Mouse (Mus musculus) intestine, embryonic 16.5 days (tissue): ENCODE measurements around the gene Camk2d. TPM values are rescaled to one million over a fixed set of nuclear protein-coding genes. Genes with fewer than 3 reads are reported as not detected.

ENCODE experiments used
- ATAC-seq: fragments of 200-750 bp; cut with Nextera tagmentation; 2 replicates; pipeline ENCODE4 v1.8.0; 2017; ENCODE audit warnings: moderate TSS enrichment, moderate library complexity
- H3K27ac ChIP-seq: fragments of 300-500 bp; sonication (generic); 2 replicates; pipeline ENCODE4 v1.5.1; 2014; ENCODE audit warnings: mild to moderate bottlenecking, low read length
- H3K27me3 ChIP-seq: fragments of 300-500 bp; sonication (generic); replicated peaks from 2 replicates; pipeline ENCODE4 v1.6.1; 2014; ENCODE audit warnings: low read length, control low read depth, mixed read lengths; ENCODE audit not compliant: control insufficient read depth, insufficient read depth
- H3K36me3 ChIP-seq: fragments of 300-500 bp; sonication (generic); 2 replicates; pipeline ENCODE4 v1.6.1; 2014; ENCODE audit warnings: low read length, control low read depth; ENCODE audit not compliant: control insufficient read depth, insufficient read depth
- H3K4me1 ChIP-seq: fragments of 300-500 bp; sonication (generic); 2 replicates; pipeline ENCODE4 v1.6.1; 2014; ENCODE audit warnings: low read length, control low read depth, mixed read lengths; ENCODE audit not compliant: control insufficient read depth, insufficient read depth
- H3K4me2 ChIP-seq: fragments of 300-500 bp; sonication (generic); 2 replicates; pipeline ENCODE4 v1.6.1; 2014; ENCODE audit warnings: low read depth, low read length, control low read depth
- H3K4me3 ChIP-seq: fragments of 300-500 bp; sonication (generic); 2 replicates; pipeline ENCODE4 v1.5.1; 2014; ENCODE audit warnings: mild to moderate bottlenecking, low read length
- H3K9ac ChIP-seq: fragments of 300-500 bp; sonication (generic); 2 replicates; pipeline ENCODE4 v1.6.1; 2014; ENCODE audit warnings: low read depth, low read length
- H3K9me3 ChIP-seq: fragments of 300-500 bp; sonication (generic); 2 replicates; pipeline ENCODE4 v1.6.1; 2016; ENCODE audit warnings: low read length, control low read depth; ENCODE audit not compliant: control insufficient read depth
- WGBS: fragments of 180-500 bp; shearing (Covaris S2); extraction: QIAGEN DNeasy Blood & Tissue Kit; methylation state at CpG from one replicate; pipeline ENCODE4 v1.1.7; 2014; 5-methylcytosine and 5-hydroxymethylcytosine counted together
- polyA plus RNA-seq: library from polyadenylated mRNA; unstranded; fragments of >200 nt; fragmentation: Nextera tagmentation; extraction: Ambion mirVana; gene quantifications from 2 replicates; pipeline ENCODE4 v1.2.1, GENCODE M21; 2015

Gene Camk2d
- polyA plus RNA-seq, 1 experiment from 2014 or later: 37.6 TPM

DNA sequence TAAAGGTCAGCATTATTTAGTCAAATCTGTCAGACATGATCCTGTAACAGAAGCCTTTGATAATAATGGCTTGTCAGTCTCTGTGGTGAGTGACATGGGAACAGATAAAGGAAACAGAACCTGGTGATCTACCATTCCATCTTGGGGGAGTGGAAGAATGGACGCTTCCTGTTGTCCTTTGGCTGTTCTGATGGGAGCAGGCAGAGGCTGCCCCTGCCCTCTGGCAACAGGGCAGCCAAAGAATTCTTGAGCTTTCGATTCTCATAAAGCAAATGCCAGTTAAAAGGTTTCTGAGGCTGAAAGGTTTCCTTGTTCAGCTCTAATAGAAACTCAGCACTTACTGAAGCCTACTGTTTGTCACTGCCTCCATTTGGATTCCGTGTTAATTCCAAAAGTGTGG lies 60.1 kb downstream of the Camk2d start:
- 67% methylated on average over 3 of the region's 3 CpGs for WGBS

DNA sequence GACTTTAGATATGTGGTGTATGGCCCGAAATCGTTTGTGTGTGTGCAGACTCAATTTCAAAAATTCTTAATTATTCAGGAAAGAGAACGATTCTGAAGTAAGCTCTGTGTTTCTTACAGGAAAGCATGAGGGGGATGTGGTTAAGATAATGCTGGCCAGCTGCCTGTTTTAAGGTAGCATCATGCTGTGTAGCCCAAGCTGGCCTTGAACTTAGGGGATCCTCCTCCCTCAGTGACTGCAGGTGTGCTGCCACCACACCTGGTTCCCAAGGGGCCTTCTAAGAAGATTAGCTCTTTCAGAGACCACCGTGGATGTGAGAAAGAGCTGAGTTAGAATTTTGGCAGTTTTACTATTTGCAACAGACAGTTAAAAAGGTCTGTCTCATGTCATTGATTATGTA lies 61.8 kb downstream of the Camk2d start:
- no peaks in the 10 kb centered on the region for H3K36me3 ChIP-seq
- H3K27ac ChIP-seq: no peak overlapping the region
- H3K9ac ChIP-seq: no peak overlapping the region
- ATAC-seq: no peak
- no peaks in the 10 kb centered on the region for H3K9me3 ChIP-seq
- WGBS: 59% methylated on average over 4 of the region's 4 CpGs
- H3K4me2 ChIP-seq: no peak overlapping the region
- H3K4me3 ChIP-seq: no peak overlapping the region
- peaks cover 11% of the 10 kb centered on the region for H3K4me1 ChIP-seq
- H3K27me3 ChIP-seq: no peaks in the 10 kb centered on the region

More for the DNA sequence above, 60.1 kb downstream of the Camk2d start:
- Histone ChIP-seq H3K36me3 (no peaks in the 10 kb centered on the region), H3K27ac (no peak overlapping the region), H3K27me3 (no peaks in the 10 kb centered on the region), H3K9ac (no peak overlapping the region), H3K4me2 (no peak overlapping the region), H3K4me3 (no peak overlapping the region), H3K9me3 (no peaks in the 10 kb centered on the region), H3K4me1 (peaks cover 11% of the 10 kb centered on the region)
- no peak for ATAC-seq

DNA sequence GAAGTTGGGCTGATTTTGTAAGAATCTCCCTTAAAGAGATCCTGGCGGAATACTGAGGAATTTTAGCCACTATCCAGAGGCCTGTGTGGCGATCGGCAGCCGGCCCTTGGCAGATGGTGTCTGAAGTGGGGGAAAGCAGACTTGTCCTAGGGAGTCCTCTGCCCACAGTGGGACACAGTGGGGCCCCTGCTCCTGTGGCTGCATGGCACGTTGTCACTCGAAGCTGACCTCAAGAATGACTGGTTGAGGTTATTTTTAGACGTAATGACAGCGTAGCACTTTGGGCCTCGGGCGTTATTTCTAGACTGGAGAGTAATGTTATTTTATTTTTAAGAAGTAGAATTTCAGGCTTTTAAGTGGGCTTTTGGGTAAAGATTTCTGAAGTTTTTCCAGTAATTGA lies 62.7 kb downstream of the Camk2d start:
- Histone ChIP-seq H3K27me3 (no peaks in the 10 kb centered on the region), H3K4me2 (no peak overlapping the region), H3K9me3 (no peaks in the 10 kb centered on the region), H3K4me3 (no peak overlapping the region), H3K36me3 (no peaks in the 10 kb centered on the region), H3K4me1 (peaks cover 11% of the 10 kb centered on the region), H3K9ac (no peak overlapping the region), H3K27ac (no peak overlapping the region)
- ATAC-seq: no peak
- 67% methylated on average over 10 of the region's 10 CpGs for WGBS

DNA sequence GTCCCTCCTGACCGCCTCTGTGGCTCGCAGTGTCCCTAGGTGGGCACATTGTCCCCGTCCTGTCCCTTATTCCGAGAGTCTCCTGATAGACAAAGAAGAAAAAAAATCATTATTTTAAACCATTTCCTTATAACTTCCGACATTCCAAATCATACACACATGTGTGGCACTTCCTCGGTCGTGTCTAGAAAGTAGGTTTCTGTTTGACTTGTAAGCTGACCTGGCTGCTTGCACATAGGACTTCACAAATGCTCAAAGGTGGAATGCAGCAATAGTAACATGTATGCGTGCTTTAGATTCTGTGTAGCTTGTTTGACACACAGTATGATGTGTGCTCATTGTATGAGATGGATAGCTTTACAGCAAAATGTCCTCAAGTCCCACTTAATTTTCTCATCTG lies 63.1 kb downstream of the Camk2d start:
- Histone ChIP-seq H3K27ac (no peak overlapping the region), H3K4me1 (peaks cover 11% of the 10 kb centered on the region), H3K9ac (no peak overlapping the region), H3K4me3 (no peak overlapping the region), H3K4me2 (no peak overlapping the region), H3K9me3 (no peaks in the 10 kb centered on the region), H3K27me3 (no peaks in the 10 kb centered on the region), H3K36me3 (no peaks in the 10 kb centered on the region)
- ATAC-seq: no peak
- WGBS: 82% methylated on average over 8 of the region's 8 CpGs

DNA sequence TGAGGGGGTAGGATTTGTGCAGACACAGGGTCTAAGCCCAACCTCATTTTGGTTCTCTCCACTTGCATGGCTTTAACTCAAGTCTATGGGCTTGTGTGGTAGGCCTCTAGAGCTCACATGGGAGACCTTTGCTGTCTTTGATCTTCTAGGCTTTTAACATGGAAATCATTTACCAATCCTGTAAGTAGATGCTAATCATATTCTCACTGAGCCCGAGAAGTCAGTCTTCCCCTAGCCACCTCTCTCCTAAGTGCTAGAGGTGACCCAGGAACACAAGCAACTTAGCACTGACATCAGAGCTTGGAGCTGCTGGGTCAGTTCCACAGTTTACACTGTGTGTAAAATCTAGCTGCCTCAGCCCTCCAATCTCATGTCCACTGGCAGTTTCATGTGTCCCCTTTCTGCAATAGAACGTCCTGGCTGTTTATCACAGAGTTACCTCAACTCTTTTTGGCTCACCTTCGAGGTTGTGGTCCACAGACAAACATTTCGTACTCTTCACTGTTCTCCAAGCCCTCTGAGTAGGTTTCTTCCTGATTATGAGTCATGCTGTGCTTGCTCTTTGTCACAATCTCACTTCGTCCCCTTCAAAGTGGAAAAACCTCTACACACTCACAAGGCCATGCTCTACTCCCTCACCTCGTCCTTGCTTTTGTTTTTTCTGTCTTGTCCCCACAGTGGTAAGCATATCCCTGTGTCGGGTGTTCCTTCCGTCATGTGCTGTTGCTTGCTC lies 63.9 kb downstream of the Camk2d start:
- peak; percentile 43; the same call in 1 of the 2 replicates for ATAC-seq
- no peaks in the 10 kb centered on the region for H3K27me3 ChIP-seq
- no peaks in the 10 kb centered on the region for H3K9me3 ChIP-seq
- no peaks in the 10 kb centered on the region for H3K36me3 ChIP-seq
- H3K27ac ChIP-seq: 0 out of 2 replicates have a peak overlapping the region, but pooled peaks have one; percentile 14
- WGBS: 84% methylated on average over 8 of the region's 8 CpGs
- no peak overlapping the region for H3K4me3 ChIP-seq
- peaks cover 11% of the 10 kb centered on the region for H3K4me1 ChIP-seq
- H3K9ac ChIP-seq: no peak overlapping the region
- H3K4me2 ChIP-seq: no peak overlapping the region

DNA sequence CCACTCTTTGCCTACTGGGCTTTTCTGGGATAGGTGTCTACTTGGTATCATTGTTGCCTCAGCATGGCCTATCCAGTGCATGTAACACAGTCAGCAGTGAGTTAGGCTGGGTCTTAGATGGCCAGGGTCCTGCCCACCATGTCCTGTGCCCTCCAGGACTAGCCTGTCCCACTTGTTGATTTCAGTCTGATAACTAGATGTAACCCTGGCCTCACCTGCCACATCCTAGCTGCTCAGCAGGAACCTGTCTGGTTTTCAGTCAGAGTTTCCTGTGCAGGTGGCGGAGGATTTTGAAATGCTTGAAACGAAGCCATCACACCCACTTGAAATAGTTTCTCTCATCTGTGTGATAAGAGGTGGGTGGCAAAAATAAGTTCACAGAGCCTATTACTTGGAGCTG lies 64.5 kb downstream of the Camk2d start:
- Histone ChIP-seq H3K27ac (0 out of 2 replicates have a peak overlapping the region, but pooled peaks have one; percentile 14), H3K4me3 (no peak overlapping the region), H3K36me3 (no peaks in the 10 kb centered on the region), H3K4me1 (peaks cover 11% of the 10 kb centered on the region), H3K9me3 (no peaks in the 10 kb centered on the region), H3K4me2 (no peak overlapping the region), H3K27me3 (no peaks in the 10 kb centered on the region), H3K9ac (no peak overlapping the region)
- 0 out of 2 replicates have a peak, but pooled peaks have one; percentile 27 for ATAC-seq
- WGBS: 81% methylated on average over 2 of the region's 2 CpGs

DNA sequence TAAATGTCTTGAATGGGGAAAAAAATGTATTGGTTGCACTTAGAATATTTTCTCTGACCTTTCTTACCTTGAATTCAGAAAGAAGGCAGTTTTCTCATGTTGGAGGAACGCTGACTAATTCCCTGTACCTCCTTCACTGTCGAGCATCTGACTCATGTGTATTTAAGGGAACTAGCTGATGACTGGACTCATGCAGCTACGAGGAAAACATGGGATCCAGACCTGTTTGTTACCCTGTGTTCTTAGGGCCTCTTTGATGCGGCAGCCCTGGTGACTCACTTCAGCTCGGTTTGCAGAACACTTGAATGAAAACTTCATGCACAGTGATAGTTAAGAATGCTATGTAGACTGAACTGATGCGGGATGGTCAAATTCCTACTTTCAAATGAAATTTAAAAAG lies 64.9 kb downstream of the Camk2d start:
- H3K4me1 ChIP-seq: peaks cover 11% of the 10 kb centered on the region
- no peak for ATAC-seq
- no peaks in the 10 kb centered on the region for H3K36me3 ChIP-seq
- H3K4me2 ChIP-seq: no peak overlapping the region
- no peaks in the 10 kb centered on the region for H3K9me3 ChIP-seq
- H3K27ac ChIP-seq: no peak overlapping the region
- no peak overlapping the region for H3K9ac ChIP-seq
- H3K4me3 ChIP-seq: no peak overlapping the region
- no peaks in the 10 kb centered on the region for H3K27me3 ChIP-seq
- WGBS: 77% methylated on average over 6 of the region's 6 CpGs

DNA sequence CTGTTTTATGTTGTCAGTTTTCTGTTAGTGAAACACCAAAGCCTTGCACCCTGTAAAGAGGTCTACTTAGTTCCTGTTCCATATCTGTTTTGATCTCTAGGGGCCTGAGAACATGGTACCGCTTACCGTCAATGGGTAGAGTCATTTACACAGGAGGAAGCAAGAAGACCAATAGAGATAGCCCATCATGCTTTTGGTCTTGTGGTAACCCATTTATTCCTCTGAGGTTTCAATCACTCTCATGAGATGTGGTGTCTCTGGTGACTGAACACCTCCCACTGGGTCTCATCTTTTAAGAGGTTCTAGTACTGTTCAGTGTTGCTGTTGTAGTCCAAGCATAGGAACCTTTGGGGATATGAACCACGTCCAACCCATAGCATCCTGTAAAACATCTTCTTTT lies 65.8 kb downstream of the Camk2d start:
- Histone ChIP-seq H3K4me2 (no peak overlapping the region), H3K4me1 (peaks cover 9% of the 10 kb centered on the region), H3K9me3 (no peaks in the 10 kb centered on the region), H3K36me3 (no peaks in the 10 kb centered on the region), H3K9ac (no peak overlapping the region), H3K27ac (no peak overlapping the region), H3K27me3 (no peaks in the 10 kb centered on the region), H3K4me3 (no peak overlapping the region)
- 84% methylated on average over 3 of the region's 3 CpGs for WGBS
- ATAC-seq: no peak

DNA sequence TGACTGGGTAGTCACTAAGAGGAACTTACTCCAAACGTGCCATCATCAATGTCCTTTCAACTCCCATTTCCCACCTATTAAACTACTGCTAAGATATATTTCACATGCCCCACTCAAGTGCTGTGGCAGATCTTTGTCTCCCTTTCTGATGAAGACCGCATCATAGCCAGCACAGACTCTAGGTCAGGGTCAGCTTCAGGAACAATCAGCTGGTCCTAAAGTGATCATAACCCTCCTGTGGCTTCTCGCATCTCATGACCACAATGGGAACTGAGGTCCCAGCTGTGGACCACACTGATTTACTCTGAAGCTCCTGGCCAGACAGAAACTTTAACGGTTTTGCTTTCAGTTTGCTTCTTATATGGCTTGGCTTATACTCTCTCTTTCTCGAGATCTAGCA lies 67.3 kb downstream of the Camk2d start:
- no peaks in the 10 kb centered on the region for H3K9me3 ChIP-seq
- no peak overlapping the region for H3K9ac ChIP-seq
- H3K27me3 ChIP-seq: no peaks in the 10 kb centered on the region
- no peaks in the 10 kb centered on the region for H3K36me3 ChIP-seq
- no peak for ATAC-seq
- H3K27ac ChIP-seq: no peak overlapping the region
- H3K4me2 ChIP-seq: no peak overlapping the region
- peaks cover 17% of the 10 kb centered on the region for H3K4me1 ChIP-seq
- WGBS: 67% methylated on average over 5 of the region's 5 CpGs
- H3K4me3 ChIP-seq: no peak overlapping the region

DNA sequence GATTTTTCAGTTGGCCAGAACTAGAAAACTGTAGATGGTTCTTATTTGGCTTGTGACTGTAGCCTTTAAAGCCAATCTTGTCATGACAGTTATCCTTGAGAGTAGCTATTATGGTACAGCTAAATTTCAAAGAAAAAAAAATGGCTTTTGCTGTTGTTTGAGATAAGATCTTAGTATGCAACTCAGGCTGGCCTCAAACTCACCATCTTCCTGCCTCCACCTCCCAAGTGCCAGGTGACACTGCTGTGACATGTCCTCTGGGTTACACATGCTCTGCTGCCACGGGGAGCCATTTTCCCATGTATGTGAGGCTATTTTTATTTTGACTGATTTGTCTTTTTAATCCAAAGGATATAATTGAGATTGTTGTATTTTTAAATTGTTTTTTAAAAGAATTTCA lies 69.8 kb downstream of the Camk2d start:
- Histone ChIP-seq H3K9me3 (no peaks in the 10 kb centered on the region), H3K4me2 (no peak overlapping the region), H3K36me3 (no peaks in the 10 kb centered on the region), H3K27me3 (no peaks in the 10 kb centered on the region), H3K27ac (no peak overlapping the region), H3K9ac (no peak overlapping the region), H3K4me3 (no peak overlapping the region), H3K4me1 (peaks cover 12% of the 10 kb centered on the region)
- 89% methylated on average over 1 of the region's 1 CpGs for WGBS
- ATAC-seq: no peak
